ENCODE assay signal across 7 mouse cellular contexts in genomic region chr7:45477003-45477402, GRCm38 (mm10). TPM values are rescaled to one million over a fixed set of nuclear protein-coding genes. Genes with fewer than 3 reads are reported as not detected.
A peak's percentile ranks its signal among the peaks of the same experiment; 100 is the strongest.
DNase-seq lines count a peak whose midpoint lies in the region; ATAC-seq and TF ChIP-seq lines count a peak whose summit lies in the region.

No protein-coding gene starts in this region.

- no peaks in the 10 kb centered on the region for H3K9me3 ChIP-seq in E14TG2a.4 (ENCODE audit: low read length)
- no peaks in the 10 kb centered on the region for H3K9me3 ChIP-seq in heart, embryonic 13.5 days
- no peaks in the 10 kb centered on the region for H3K9me3 ChIP-seq in liver, embryonic 13.5 days (replicated peaks)

- ATAC-seq in activated CD4-positive, CD25-positive, alpha-beta regulatory T cell, adult 4 months, result peak; percentile 68
- no peak for ATAC-seq in heart, embryonic 13.5 days (ENCODE audit: extremely low read depth, insufficient number of reproducible peaks, low FRiP score, low TSS enrichment)
- ATAC-seq in liver, embryonic 13.5 days (ENCODE audit: low read depth), result no peak

- 15% methylated on average over 3 of the region's 3 CpGs for WGBS in heart, embryonic 13.5 days
- WGBS in liver, embryonic 13.5 days (ENCODE audit: insufficient replicate concordance), result 11% methylated on average over 3 of the region's 3 CpGs

- peaks cover 32% of the 10 kb centered on the region for H3K36me3 ChIP-seq in E14TG2a.4 (ENCODE audit: insufficient read depth, low read length)
- H3K36me3 ChIP-seq in heart, embryonic 13.5 days, result 0 out of 2 replicates have a peak, but pooled peaks cover 6% of the 10 kb centered on the region
- H3K36me3 ChIP-seq in liver, embryonic 13.5 days, result peaks cover 7% of the 10 kb centered on the region; the same call in 1 of the 2 replicates

- H3K4me3 ChIP-seq in E14TG2a.4 (replicated peaks; ENCODE audit: low read length), result no peak overlapping the region
- H3K4me3 ChIP-seq in heart, embryonic 13.5 days, result no peak overlapping the region
- H3K4me3 ChIP-seq in liver, embryonic 13.5 days (replicated peaks), result no peak overlapping the region

- no peaks in the 10 kb centered on the region for H3K27me3 ChIP-seq in E14TG2a.4 (ENCODE audit: insufficient read depth, low read length)
- H3K27me3 ChIP-seq in heart, embryonic 13.5 days (replicated peaks), result no peaks in the 10 kb centered on the region
- H3K27me3 ChIP-seq in liver, embryonic 13.5 days, result no peaks in the 10 kb centered on the region

- H3K9ac ChIP-seq in heart, embryonic 13.5 days, result 0 out of 2 replicates have a peak overlapping the region, but pooled peaks have one; percentile 38
- H3K9ac ChIP-seq in liver, embryonic 13.5 days, result no peak overlapping the region

- DNase-seq in layer of hippocampus, adult 8-10 months (ENCODE audit: low spot score in 2 of 2), result peak; percentile 35 to 63
- no peak for DNase-seq in layer of hippocampus, adult 9-11 months
- peak; percentile 48 for DNase-seq in liver, embryonic 13.5 days
- peak; percentile 72 for DNase-seq in retina, postnatal 1 day

- TF ChIP-seq CTCF in E14TG2a.4 (conservative IDR thresholded peaks at IDR 0.05; ENCODE audit: low read length), result peak; percentile 53

- no peak overlapping the region for H3K4me2 ChIP-seq in heart, embryonic 13.5 days
- no peak overlapping the region for H3K4me2 ChIP-seq in liver, embryonic 13.5 days

- peaks cover 55% of the 10 kb centered on the region for H3K4me1 ChIP-seq in E14TG2a.4 (replicated peaks; ENCODE audit: low read depth, low read length)
- H3K4me1 ChIP-seq in heart, embryonic 13.5 days, result 0 out of 2 replicates have a peak, but pooled peaks cover 3% of the 10 kb centered on the region
- peaks cover 32% of the 10 kb centered on the region for H3K4me1 ChIP-seq in liver, embryonic 13.5 days (replicated peaks)

- no peak overlapping the region for H3K27ac ChIP-seq in heart, embryonic 13.5 days (replicated peaks)
- no peak overlapping the region for H3K27ac ChIP-seq in liver, embryonic 13.5 days

RNA-seq across cellular contexts. Expression of gene Tulp2, which starts 4.7 kb away (rescaled TPM):
- total RNA-seq in layer of hippocampus, adult 8-10 months (2022), result not detected
- under 1 TPM in 1 of 2 experiments, not detected in 1; 0.44 TPM for polyA plus RNA-seq in activated CD4-positive, CD25-positive, alpha-beta regulatory T cell, adult 4 months (2017; shearing (Covaris generic))
- 0.74 and 1.0 TPM in 2 replicates for polyA plus RNA-seq in heart, embryonic 13.5 days (2015; fragmentation: Nextera tagmentation; extraction: Ambion mirVana)
- polyA plus RNA-seq in liver, embryonic 13.5 days (2015; fragmentation: Nextera tagmentation; extraction: Ambion mirVana), result 0.80 and 0.87 TPM in 2 replicates

RNA-seq across cellular contexts. Expression of gene Gm45808, which starts 9.6 kb away (rescaled TPM):
- 1 to 10 TPM in 1 of 4 experiments, not detected in 3; 2.0 TPM for total RNA-seq in layer of hippocampus, adult 8-10 months (2022)
- polyA plus RNA-seq in activated CD4-positive, CD25-positive, alpha-beta regulatory T cell, adult 4 months (2017; shearing (Covaris generic)), result not detected
- not detected in 2 replicates for polyA plus RNA-seq in heart, embryonic 13.5 days (2015; fragmentation: Nextera tagmentation; extraction: Ambion mirVana)
- polyA plus RNA-seq in liver, embryonic 13.5 days (2015; fragmentation: Nextera tagmentation; extraction: Ambion mirVana), result not detected in 2 replicates

RNA-seq across cellular contexts. Expression of gene Bax, which starts 10.3 kb away (rescaled TPM):
- total RNA-seq in layer of hippocampus, adult 8-10 months (2022), result 10 to 100 TPM; 70.0 to 78.6 (median 73.2) TPM
- polyA plus RNA-seq in activated CD4-positive, CD25-positive, alpha-beta regulatory T cell, adult 4 months (2017; shearing (Covaris generic)), result 100 to 1,000 TPM in 1 of 2 experiments, 10 to 100 TPM in 1; 94.5 to 202 TPM
- polyA plus RNA-seq in heart, embryonic 13.5 days (2015; fragmentation: Nextera tagmentation; extraction: Ambion mirVana), result 124 and 139 TPM in 2 replicates
- polyA plus RNA-seq in liver, embryonic 13.5 days (2015; fragmentation: Nextera tagmentation; extraction: Ambion mirVana), result 104 and 106 TPM in 2 replicates

RNA-seq across cellular contexts. Expression of gene Dhdh, which starts 11.6 kb away (rescaled TPM):
- 1 to 10 TPM; 5.6 to 6.3 (median 6.2) TPM for total RNA-seq in layer of hippocampus, adult 8-10 months (2022)
- polyA plus RNA-seq in activated CD4-positive, CD25-positive, alpha-beta regulatory T cell, adult 4 months (2017; shearing (Covaris generic)), result 1 to 10 TPM in 1 of 2 experiments, under 1 TPM in 1; 0.61 to 1.3 TPM
- 3.9 TPM in 2 replicates for polyA plus RNA-seq in heart, embryonic 13.5 days (2015; fragmentation: Nextera tagmentation; extraction: Ambion mirVana)
- 2.0 and 2.2 TPM in 2 replicates for polyA plus RNA-seq in liver, embryonic 13.5 days (2015; fragmentation: Nextera tagmentation; extraction: Ambion mirVana)

RNA-seq across cellular contexts. Expression of gene Ftl1, which starts 17.3 kb away (rescaled TPM):
- total RNA-seq in layer of hippocampus, adult 8-10 months (2022), result 100 to 1,000 TPM; 176 to 331 (median 227) TPM
- polyA plus RNA-seq in activated CD4-positive, CD25-positive, alpha-beta regulatory T cell, adult 4 months (2017; shearing (Covaris generic)), result 1,000 to 10,000 TPM; 1,527 to 1,850 TPM
- polyA plus RNA-seq in heart, embryonic 13.5 days (2015; fragmentation: Nextera tagmentation; extraction: Ambion mirVana), result 5,089 and 5,516 TPM in 2 replicates
- polyA plus RNA-seq in liver, embryonic 13.5 days (2015; fragmentation: Nextera tagmentation; extraction: Ambion mirVana), result 7,621 and 8,262 TPM in 2 replicates
